Mouse (Mus musculus): ENCODE measurements around the gene Zfp787. TPM values are rescaled to one million over a fixed set of nuclear protein-coding genes. Genes with fewer than 3 reads are reported as not detected.

The Zfp787 gene
- polyA plus RNA-seq, 1 experiment from 2014 or later: 38.1 TPM

DNA sequence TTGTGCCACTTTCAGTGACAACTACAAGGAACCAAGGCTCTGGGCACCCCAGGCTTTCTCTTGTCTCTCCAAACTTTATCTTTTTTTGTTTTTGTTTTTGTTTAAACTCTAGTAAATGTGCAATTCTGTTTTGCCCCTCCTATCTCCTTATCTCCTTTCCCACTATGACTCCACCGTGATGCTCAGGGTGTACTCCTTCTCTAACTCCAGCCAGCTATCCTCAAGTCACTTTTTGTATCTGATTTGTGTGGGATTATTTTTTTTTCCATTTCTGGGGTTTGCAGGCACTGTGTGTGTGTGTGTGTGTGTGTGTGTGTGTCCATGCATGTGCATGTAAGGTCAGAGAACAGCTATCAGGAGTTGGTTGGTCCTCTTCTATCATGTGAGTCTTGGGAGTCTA lies 1.7 kb upstream of the Zfp787 start:
- Histone ChIP-seq H3K4me1 (ENCODE audit: insufficient read depth) (peaks cover 39% of the 10 kb centered on the region), H3K27ac (ENCODE audit: low read depth) (peak overlapping the region; percentile 90), H3K9ac (replicated peaks) (peak overlapping the region; percentile 40; the same call in 1 of the 2 replicates), H3K4me2 (ENCODE audit: low read depth, low read length) (peak overlapping the region; percentile 71), H3K9me3 (ENCODE audit: low read length) (no peaks in the 10 kb centered on the region), H3K4me3 (ENCODE audit: low read depth, low read length) (0 out of 2 replicates have a peak overlapping the region, but pooled peaks have one; percentile 67), H3K27me3 (ENCODE audit: insufficient read depth, low read length) (no peaks in the 10 kb centered on the region), H3K36me3 (replicated peaks; ENCODE audit: insufficient read depth, low read length) (no peaks in the 10 kb centered on the region)
- no peak for DNase-seq
- ATAC-seq: no peak
- TF ChIP-seq EP300 (IDR thresholded peaks at IDR 0.05; ENCODE audit: low read depth) (no peak), CTCF (IDR thresholded peaks at IDR 0.05; ENCODE audit: low read depth) (no peak)
- 17% methylated on average over 1 of the region's 1 CpGs for WGBS (ENCODE audit: insufficient replicate concordance)

DNA sequence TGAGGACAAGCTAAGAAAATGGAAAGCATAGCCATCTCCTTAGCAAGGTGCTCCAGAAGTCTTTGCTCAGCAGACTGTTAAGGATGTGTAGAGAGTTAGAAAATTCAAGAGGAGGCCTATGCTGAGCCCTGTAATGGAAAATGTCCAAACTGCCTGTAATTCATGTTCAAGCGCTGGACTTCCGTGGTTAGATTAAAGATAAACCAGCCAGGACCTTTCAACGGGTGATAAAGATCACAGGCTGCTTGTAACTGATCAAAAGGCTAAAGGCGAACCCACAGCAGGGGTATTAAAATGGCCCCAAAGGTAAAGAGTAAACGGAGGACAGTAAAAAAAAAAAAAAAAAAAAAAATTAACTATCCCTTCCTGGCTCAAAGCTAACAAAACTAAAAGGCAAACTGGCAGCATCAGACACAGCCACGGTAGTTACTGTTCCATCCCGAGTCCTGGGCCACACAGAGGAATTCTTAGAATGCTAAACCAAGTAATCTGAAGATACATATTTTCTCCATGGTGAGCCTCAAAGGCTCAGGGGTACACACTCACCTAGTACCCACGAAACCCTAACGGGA lies 1.2 kb upstream of the Zfp787 start:
- peak overlapping the region; percentile 90 for H3K27ac ChIP-seq (ENCODE audit: low read depth)
- 24% methylated on average over 9 of the region's 9 CpGs for WGBS (ENCODE audit: insufficient replicate concordance)
- no peaks in the 10 kb centered on the region for H3K9me3 ChIP-seq (ENCODE audit: low read length)
- H3K4me1 ChIP-seq (ENCODE audit: insufficient read depth): peaks cover 42% of the 10 kb centered on the region
- no peaks in the 10 kb centered on the region for H3K27me3 ChIP-seq (ENCODE audit: insufficient read depth, low read length)
- peak overlapping the region; percentile 71 for H3K4me2 ChIP-seq (ENCODE audit: low read depth, low read length)
- no peaks in the 10 kb centered on the region for H3K36me3 ChIP-seq (replicated peaks; ENCODE audit: insufficient read depth, low read length)
- TF ChIP-seq CTCF (IDR thresholded peaks at IDR 0.05; ENCODE audit: low read depth) (no peak), EP300 (IDR thresholded peaks at IDR 0.05; ENCODE audit: low read depth) (no peak)
- peak overlapping the region; percentile 67 for H3K4me3 ChIP-seq (ENCODE audit: low read depth, low read length)
- H3K9ac ChIP-seq (replicated peaks): peak overlapping the region; percentile 71
- ATAC-seq: no peak
- DNase-seq: no peak

DNA sequence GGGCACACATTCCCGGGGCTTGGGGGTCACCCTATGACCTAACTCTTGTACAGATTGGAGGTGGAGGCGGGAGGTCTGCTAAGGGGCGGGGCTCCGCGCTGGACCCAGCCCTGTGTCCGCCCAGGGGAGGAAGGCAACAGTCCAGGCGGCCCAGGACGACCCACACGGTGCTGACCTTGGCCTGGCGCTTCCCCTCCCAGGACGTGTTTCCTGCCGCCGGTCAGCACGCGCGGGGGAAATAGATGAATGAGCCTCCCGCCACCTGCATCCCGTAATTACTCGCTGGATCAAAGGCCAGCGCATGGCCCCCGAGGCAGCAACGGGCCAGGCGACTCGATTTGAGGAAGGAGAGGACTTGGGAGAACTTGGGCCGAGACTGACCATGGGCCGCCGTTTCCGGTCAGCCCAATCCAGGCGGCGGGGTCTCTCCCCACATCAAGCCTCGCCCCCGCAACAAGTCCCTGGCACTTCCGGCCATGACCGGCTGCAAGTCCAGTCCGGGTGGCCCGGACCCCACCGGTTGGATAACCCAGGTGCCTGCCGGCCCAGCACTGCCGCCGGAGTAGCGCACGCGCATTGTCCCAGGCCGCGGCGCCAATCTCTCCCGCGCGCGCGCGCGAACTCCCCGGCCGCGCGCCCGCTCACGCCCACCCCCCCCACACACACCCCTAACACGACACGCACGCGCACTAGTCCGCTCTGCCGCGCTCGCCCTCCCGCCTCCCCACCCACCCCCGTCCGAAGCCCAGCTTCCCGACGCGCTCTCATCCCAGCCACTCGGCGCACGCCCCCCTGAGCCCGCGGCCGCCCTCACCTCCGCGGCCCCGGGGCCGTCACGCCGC lies 545 bp downstream of the Zfp787 start:
- Histone ChIP-seq H3K4me2 (ENCODE audit: low read depth, low read length) (peak overlapping the region; percentile 71), H3K4me3 (ENCODE audit: low read depth, low read length) (peak overlapping the region; percentile 67), H3K4me1 (ENCODE audit: insufficient read depth) (peaks cover 57% of the 10 kb centered on the region), H3K9me3 (ENCODE audit: low read length) (no peaks in the 10 kb centered on the region), H3K27me3 (ENCODE audit: insufficient read depth, low read length) (no peaks in the 10 kb centered on the region), H3K36me3 (replicated peaks; ENCODE audit: insufficient read depth, low read length) (no peaks in the 10 kb centered on the region), H3K27ac (ENCODE audit: low read depth) (peak overlapping the region; percentile 90), H3K9ac (replicated peaks) (peak overlapping the region; percentile 71)
- no peak for TF ChIP-seq CTCF (IDR thresholded peaks at IDR 0.05; ENCODE audit: low read depth)
- no peak for TF ChIP-seq EP300 (IDR thresholded peaks at IDR 0.05; ENCODE audit: low read depth)
- ATAC-seq: peak; percentile 69
- DNase-seq: peak; percentile 88
- WGBS (ENCODE audit: insufficient replicate concordance): under 1% methylated on average over 44 of the region's 85 CpGs

DNA sequence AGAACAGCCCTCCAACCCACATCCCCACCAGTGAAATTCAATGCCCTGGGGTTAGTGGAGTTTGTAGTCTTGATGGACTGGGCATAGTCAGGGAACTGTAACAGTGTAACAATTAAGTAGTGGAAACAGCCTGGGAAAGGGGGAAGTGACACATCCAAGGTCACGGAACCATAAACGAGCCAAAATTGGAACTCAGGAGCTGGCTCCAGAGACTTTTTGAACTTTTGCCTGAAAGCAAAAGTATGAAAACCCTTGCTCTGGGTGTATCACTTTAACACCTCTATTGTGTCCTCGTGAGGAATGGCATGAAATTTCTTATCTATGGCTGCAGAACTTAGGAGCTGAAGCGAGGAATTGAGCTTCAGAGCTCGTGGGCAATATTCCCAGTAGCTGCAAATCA lies 1.6 kb downstream of the Zfp787 start:
- H3K36me3 ChIP-seq (replicated peaks; ENCODE audit: insufficient read depth, low read length): no peaks in the 10 kb centered on the region
- peak overlapping the region; percentile 71 for H3K9ac ChIP-seq (replicated peaks)
- H3K9me3 ChIP-seq (ENCODE audit: low read length): no peaks in the 10 kb centered on the region
- H3K4me3 ChIP-seq (ENCODE audit: low read depth, low read length): peak overlapping the region; percentile 67
- H3K27me3 ChIP-seq (ENCODE audit: insufficient read depth, low read length): no peaks in the 10 kb centered on the region
- peak overlapping the region; percentile 90 for H3K27ac ChIP-seq (ENCODE audit: low read depth)
- H3K4me1 ChIP-seq (ENCODE audit: insufficient read depth): peaks cover 63% of the 10 kb centered on the region
- peak overlapping the region; percentile 71 for H3K4me2 ChIP-seq (ENCODE audit: low read depth, low read length)
- DNase-seq: no peak
- 35% methylated on average over 5 of the region's 5 CpGs for WGBS (ENCODE audit: insufficient replicate concordance)
- no peak for ATAC-seq
- TF ChIP-seq EP300 (IDR thresholded peaks at IDR 0.05; ENCODE audit: low read depth): no peak
- TF ChIP-seq CTCF (IDR thresholded peaks at IDR 0.05; ENCODE audit: low read depth): no peak

DNA sequence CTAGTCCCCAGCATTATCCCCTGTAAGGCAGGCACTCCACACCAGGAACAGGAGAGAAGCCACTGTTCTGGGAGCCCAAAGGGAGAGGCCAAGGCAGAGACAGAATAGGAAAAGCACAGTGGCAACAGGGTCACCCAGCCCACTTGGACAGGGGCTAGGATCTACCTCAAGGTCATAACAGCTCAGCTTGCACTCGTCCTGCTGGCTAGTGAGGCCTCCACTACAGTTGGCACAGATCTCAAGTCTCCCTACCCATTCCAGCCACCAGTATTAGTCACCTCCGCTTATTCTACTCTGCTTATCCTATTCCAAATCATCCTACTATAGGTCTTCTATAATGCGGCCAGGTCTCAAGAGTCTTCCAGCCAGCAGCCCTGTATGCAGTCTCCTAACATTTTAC lies 2.7 kb downstream of the Zfp787 start:
- TF ChIP-seq EP300 (IDR thresholded peaks at IDR 0.05; ENCODE audit: low read depth) (no peak), CTCF (IDR thresholded peaks at IDR 0.05; ENCODE audit: low read depth) (no peak)
- ATAC-seq: no peak
- Histone ChIP-seq H3K36me3 (replicated peaks; ENCODE audit: insufficient read depth, low read length) (no peaks in the 10 kb centered on the region), H3K27me3 (ENCODE audit: insufficient read depth, low read length) (no peaks in the 10 kb centered on the region), H3K4me1 (ENCODE audit: insufficient read depth) (peaks cover 74% of the 10 kb centered on the region), H3K27ac (ENCODE audit: low read depth) (peak overlapping the region; percentile 41; the same call in 1 of the 2 replicates), H3K4me2 (ENCODE audit: low read depth, low read length) (no peak overlapping the region), H3K9ac (replicated peaks) (no peak overlapping the region), H3K4me3 (ENCODE audit: low read depth, low read length) (no peak overlapping the region), H3K9me3 (ENCODE audit: low read length) (no peaks in the 10 kb centered on the region)
- WGBS (ENCODE audit: insufficient replicate concordance): 84% methylated on average over 3 of the region's 3 CpGs
- no peak for DNase-seq

DNA sequence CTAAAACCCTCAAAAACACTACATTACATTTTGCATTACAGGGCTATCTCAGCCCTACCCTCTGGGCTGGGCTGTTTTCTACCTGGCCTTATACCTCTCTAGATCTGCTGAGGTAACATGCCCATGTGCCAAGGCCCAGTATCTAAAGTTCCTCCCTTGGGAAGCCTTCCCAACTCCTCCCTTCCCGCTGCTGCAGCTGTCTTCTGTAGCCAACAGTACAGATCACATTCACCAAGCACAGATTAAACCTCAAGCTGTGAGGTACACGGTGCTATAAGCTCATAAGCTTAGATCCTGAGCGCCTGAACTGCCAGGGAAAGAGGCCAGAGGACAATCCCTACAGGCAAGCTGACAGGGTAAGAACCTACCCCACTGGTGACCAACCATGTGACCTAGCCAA lies 3.8 kb downstream of the Zfp787 start:
- Histone ChIP-seq H3K4me1 (ENCODE audit: insufficient read depth) (peaks cover 75% of the 10 kb centered on the region), H3K36me3 (replicated peaks; ENCODE audit: insufficient read depth, low read length) (no peaks in the 10 kb centered on the region)
- ATAC-seq: no peak

More for the DNA sequence above, 3.8 kb downstream of the Zfp787 start:
- H3K4me3 ChIP-seq (ENCODE audit: low read depth, low read length): no peak overlapping the region
- no peak overlapping the region for H3K9ac ChIP-seq (replicated peaks)
- TF ChIP-seq CTCF (IDR thresholded peaks at IDR 0.05; ENCODE audit: low read depth) (no peak), EP300 (IDR thresholded peaks at IDR 0.05; ENCODE audit: low read depth) (no peak)
- no peaks in the 10 kb centered on the region for H3K27me3 ChIP-seq (ENCODE audit: insufficient read depth, low read length)
- 0 out of 2 replicates have a peak overlapping the region, but pooled peaks have one; percentile 45 for H3K27ac ChIP-seq (ENCODE audit: low read depth)
- no peaks in the 10 kb centered on the region for H3K9me3 ChIP-seq (ENCODE audit: low read length)
- no peak overlapping the region for H3K4me2 ChIP-seq (ENCODE audit: low read depth, low read length)
- WGBS (ENCODE audit: insufficient replicate concordance): 64% methylated on average over 3 of the region's 3 CpGs
- no peak for DNase-seq

Data from liver, postnatal 0 days (tissue).